Mouse (Mus musculus) right cerebral cortex, adult 2 months (tissue): Measurements from ENCODE around the gene Samhd1.

Source experiments
- DNase-seq, 2 experiments: peaks; one replicate each; pipeline ENCODE4 v3.0.0; 2021 to 2022; ENCODE audit warnings: low spot score in 2 of 2

Gene Samhd1

DNA sequence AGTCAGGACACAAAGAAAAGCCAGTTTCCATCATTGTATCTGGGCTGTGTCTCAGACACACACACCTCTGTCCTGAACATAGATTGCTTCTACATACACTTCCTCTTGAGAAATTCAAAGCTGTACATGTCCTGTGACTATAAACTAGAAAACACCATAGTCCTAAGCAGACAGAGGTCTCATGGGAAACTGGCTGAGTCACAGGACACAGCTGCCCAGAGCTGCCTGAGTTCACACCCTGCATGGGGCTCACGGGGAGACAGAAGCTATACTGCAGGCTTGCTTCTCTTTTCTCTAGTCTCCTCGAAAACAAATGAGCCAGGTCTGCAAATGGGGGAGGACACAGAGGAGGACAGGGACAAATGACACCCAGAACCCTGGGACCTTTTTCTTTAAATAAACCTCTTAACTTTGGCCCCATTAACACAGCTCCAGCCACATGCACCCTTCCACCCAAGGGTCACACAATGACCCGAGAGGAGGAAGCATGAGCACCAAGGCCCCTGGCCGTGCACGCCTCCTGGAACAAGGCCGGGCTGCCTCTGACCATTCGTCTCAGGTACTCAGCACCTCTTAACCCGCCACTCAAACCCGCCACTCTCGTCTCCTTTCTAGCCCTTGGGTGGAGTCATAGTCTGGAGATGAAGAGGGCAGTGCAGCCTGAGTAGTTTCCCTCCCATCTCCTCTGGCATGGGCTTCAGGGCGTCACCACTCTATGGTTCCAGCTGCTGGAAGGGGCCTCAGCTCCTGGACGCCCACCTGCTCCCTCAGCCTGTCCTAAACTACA lies 35.3 kb downstream of the Samhd1 start:
- no peak for DNase-seq

DNA sequence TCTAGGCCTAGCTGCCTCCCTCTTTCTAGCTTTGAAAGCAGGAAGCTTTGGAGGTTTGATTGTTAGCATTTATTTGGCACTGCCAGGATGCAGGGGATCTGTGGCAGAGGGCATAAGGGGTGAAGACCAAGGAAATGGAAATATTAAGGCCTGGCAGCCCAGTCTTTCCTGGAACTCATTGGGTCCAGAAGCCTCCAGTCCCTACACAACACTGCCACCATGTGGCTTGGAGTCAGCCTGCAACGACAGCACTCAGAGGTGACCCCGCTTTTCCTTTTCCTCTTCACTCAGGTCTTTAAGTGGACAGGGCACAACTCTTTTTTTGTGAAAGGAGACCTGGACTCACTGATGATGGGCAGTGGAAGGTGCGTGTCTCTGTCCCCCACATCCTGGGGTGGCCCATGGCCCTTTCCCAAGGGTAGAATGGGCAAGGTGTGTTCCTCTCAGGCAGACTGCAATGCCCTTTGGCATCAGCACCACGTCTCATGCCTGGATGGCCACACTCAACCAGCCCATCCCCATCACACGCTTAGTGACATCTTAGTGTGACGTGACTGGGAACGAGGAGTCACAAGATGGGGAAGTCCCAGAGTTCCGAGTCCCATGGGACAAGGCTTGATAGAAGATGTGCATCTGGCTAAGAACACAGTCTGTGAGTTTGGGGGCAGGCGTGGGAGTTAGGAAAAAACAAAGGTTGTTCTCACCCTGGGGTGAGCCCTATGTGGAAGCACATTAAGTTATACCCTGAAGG lies 39.9 kb downstream of the Samhd1 start:
- peak; percentile 76 to 81 for DNase-seq

DNA sequence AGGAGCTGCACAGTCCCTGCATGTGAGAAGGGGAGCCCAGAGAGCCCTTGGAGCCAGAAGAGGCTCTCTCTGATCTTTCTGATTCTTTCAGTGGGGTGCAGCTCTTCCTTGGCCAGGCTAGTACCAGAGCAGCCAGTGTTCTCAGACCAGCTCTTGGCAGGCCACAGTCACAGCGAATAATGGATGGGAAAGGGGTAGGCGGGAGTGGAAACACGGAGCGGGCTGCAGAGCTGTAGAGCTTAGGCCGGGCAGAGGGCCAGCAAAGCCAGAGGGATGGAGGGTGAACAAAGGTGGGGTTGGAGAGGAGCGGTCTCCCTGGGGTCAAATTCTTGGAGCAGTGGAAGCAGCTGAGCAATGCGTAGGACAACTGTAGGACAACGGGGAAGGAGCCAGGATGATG lies 43.0 kb downstream of the Samhd1 start:
- no peak for DNase-seq

DNA sequence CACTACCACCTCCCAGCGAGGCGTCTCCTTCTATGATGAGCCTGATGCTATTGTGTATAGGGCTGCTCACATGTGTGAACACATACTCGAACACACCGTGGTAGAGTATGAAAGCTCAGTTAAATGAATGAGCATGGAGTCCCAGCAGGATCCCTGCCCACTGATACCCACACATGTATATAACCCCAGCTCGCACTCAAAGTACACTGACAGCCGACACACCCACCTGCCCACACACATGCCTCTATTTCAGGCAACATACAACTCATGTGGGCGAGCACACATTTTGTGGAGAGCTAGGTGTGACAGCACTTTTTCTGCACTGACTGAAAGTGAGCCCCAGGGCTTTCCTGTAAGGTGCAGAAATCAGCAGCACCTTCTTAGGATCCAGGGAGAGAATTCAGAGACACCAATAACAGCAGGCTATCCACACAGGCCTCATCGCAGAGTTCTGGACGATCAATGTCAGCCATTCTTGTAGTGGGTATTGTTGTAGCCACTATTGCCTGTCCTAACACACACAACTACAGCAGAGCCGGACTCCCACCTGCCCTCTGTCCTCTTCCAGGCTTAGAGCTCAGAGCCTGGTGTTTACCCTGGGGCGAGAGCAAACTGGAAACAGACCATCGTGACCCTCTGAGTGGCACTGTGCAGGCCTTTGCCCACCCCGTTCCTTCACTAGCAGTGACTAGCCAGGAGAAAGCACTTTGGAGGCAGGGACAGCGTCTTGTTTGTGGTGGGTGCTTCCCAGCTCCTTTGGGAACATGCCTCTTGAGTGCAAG lies 47.3 kb downstream of the Samhd1 start:
- DNase-seq = peak; percentile 74 to 81

DNA sequence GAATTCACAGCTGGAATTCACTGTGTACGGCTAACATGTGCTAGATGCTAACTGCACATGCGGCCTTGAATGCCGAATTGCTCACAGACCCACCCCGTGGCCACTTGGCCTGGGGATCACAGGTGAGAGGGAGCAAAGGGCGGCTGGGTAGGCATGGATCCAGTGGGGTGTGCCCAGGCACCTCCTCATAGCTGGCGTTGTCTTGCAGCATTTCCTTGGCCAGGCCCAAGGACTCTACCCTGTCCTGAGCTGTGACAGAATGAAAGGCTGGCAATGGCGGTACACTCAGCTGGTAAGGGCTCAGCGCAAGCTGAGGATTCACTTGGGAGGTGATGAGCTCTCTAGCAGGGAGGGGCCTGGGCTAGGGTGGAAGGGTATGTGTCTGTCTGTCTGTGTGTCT lies 48.3 kb downstream of the Samhd1 start, which contains the start of gene Tldc2:
Gene Tldc2, plus strand, starts transcription at position 260 of the 400 bp plus-strand sequence.
- no peak for DNase-seq

DNA sequence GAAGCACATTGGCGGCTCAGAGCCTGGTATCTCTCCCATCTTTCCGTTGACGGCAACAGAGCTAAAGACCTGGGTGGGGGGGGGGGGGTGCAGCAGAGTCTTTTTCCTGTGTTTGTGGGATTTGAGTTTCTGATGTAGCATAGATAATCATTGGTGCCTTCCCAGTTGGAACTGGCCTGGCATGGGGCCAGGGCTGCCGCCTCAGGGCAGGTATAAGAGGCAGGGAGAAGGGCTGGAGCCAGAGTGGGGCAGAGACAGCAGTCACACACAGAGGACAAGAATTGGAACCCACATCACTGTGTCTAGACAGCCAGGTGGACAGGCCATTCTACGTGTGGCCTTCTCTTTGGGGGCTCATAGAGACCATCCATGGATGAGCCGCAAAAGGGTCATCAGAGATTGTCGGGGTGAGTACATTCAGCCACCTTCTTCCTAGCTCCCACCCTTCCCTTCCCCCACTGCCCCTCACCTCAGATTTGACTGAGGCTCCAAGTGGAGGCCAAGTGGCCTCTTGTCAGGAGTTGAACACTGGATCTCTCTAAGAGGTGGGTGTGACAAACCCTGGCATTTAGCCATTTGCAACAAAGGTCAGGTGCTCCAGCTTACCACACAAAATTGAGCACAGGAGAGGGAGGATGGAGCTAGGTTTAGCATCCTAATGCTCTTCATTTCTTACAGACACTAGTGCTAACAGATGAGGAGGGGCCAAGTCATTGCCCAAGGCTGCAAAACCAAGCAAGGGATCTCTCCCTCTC lies 50.1 kb downstream of the Samhd1 start:
- no peak for DNase-seq

DNA sequence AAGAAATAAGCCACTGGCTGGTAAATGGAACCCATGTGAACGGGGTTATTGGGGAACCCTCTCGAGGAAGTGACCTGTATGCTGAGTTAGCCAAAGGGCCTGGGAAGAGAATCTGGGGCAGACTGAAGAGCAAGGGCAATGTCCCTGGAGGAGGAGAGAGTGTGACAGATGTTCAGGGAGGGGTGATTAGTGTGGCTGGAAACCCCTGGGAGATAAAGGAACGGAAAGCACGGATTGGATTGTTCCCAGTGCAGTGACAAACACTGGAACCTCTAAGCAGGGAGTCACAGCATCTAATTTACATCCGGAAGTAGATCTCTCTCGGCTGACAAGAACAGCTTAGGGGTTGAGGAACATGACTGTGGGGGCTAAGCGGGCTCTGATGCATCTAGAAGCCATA lies 53.1 kb downstream of the Samhd1 start:
- no peak for DNase-seq

DNA sequence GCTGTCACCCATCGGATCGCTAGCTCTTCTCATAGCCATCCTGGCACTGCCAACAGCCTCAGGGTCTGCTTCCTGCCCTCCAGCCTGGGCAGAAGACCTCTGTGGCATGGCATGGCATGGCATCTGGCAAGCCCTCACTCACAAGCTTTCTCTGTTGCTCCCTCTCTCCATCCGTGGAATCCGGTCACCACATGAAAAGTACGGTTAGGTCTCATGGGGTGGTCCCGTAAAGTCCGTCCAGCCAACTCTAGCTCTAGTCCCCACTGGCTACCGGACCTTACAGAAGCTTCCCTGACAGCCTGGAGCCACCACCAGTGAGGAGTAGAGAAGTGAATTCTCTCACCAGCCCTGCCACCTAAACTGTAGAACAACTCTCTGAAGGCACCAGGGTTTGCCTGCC lies 53.7 kb downstream of the Samhd1 start:
- no peak for DNase-seq

DNA sequence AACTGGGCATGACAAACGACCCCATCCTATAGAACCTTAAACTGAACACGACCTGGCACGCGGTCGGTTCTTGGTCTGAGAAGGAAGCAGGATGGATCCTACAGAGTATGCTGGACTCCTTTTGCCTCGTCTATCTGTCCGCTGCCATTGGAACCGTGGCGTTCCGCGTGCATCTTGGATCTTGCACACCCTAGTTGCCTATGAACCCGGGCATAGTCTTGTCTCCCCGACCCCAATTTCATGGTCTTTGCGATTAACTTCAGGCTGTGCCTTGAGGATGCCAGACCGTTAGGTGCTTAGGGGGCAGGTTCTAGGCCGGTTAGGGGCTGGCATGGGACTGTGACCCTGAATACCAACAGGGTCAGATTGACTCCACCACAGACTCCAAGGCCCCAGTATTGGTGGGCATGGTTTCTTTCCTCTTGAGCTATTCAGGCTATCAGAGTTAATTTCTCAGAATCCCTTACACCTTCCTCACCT lies 55.3 kb downstream of the Samhd1 start:
- DNase-seq = no peak

DNA sequence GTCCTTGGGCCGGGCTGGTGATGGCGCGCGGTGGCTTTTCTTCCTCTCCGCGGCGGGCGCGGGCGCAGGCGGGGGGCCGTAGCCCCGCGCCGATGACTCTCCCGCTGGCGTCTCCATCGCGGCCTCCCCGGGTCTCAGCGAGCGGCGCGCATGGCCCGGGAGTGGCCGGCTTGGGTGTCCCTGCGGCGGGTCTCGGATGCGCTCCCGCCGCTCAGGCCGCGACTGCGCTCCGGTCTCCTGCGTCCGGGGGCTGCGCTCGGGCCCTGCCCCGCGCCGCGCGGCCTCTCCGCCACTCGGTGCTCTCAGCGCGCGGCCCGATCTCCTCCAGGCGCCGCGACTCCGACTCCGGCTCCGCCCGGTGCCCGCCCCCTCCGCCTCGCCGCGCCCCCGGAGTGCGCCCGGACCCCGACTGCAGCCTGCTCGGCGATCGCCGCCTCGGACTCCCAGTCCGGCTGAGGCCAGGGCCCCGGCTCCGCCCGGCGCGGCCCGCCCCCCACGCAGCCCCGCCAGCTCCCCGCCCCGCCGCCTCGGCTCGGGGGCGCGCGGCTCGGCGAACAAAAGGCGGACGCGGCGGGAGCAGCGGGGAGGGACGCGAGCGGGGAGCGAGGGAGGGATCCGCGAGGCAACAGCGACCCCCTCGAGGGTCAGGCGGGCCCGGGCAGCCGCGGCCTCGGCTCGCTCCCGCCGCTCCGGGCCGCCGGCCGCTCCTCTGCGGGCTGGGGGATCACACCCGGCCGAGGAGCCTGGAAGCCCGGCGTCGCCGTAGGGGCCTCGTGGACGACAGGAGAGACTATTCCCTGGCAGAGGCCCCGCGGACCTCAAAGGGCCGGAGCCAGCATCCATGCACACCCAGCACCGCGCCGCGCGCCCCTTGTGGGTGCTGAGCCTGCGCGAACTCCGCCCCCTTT lies 56.0 kb downstream of the Samhd1 start, which contains the start of gene Soga1:
Gene Soga1, minus strand, starts transcription at position 462 of the 908 bp plus-strand sequence.
- DNase-seq = peak; percentile 63 to 69

DNA sequence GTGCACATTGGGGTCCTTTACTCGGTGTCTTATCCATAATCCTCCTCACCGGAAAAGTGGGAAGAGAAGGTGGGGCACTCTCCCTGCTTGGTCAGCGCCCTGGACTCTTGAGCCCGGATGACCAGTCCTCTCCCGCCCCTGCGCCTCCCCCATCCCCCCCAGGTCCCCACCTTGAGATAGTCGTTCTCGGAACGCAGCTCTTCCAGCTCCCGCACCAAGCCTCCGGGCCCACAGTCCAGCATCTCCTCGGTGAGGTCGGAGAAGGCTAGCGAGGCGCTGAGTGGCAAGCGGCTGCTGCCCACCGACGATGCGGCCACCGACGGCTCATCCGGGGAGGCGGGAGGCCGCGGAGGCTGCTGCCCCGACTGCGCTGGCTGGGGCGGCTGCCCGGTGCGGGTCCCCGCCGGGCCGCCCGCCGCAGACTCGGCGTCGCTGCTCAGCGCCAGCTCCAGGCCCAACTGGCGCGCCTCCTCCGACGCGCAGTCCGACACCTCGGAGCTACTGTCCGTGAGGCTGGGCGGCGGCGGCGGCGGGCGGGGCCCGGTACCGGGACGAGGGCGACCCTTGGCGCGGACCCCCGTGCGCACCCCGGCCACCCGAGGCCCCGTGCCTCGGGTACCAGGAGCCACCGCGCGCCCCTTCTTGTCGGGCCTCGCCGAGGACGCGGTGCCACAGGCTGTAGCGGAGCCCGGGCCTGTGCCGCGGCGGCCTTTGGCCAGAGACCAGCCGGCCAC lies 56.8 kb downstream of the Samhd1 start:
- no peak for DNase-seq

DNA sequence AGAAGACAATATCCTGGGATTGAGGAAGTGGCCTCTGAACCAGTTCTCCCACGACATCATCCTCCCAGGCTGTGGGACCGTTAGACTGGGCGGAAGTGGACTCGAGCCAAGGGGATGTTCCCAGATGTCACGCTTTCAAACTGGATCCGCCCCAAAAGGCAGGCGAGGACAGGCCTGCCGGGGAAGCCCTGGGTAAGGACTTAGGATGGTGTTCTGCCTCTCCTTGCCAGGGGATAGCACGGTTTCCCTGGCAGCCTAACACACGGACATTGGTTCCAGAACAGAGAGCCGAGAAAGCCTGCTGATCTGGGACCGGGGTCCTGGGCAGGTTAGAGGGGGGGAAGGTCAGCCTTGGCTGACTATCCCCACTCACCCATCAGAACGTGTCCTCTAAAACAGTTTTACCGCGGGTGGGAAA lies 57.4 kb downstream of the Samhd1 start:
- peak; percentile 57 to 58 for DNase-seq

DNA sequence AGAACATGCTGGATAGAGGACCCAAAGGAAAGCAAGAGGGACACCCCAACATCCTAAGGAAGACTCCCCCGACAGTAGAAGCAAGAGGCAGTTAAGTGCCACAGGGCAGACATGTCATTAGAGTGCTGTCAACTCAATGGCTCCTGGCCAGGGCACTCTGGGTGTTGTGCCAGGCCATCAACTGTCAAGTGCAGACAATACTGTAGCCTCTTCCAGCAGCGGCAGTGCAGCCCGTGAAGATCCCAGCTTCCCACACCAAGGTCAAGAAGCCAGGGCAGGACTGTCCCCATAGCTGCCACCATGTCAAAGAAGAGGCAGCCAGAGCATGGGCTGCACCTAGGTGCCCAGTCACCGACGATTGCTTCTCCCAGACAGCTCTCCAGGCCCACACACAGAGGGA lies 57.9 kb downstream of the Samhd1 start:
- no peak for DNase-seq

DNA sequence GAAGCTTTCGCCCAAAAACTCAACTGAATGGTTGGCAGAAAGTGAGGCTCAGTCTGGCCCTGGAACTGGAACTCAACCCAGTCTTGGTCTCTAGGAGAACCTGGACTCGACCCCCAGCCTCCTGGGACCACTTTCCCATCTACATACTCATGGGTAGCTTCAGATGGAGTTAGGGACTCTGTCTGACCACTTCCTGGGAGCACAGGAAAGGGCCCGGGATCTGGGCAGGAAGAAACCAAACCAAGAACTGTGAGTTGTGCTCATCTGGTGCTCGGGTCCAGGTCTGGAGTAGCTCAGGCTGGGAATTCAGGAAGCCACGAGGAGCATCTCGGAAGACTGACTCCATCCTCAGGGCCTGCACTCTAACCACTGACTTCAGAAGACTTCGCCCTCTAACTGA lies 58.5 kb downstream of the Samhd1 start:
- no peak for DNase-seq

DNA sequence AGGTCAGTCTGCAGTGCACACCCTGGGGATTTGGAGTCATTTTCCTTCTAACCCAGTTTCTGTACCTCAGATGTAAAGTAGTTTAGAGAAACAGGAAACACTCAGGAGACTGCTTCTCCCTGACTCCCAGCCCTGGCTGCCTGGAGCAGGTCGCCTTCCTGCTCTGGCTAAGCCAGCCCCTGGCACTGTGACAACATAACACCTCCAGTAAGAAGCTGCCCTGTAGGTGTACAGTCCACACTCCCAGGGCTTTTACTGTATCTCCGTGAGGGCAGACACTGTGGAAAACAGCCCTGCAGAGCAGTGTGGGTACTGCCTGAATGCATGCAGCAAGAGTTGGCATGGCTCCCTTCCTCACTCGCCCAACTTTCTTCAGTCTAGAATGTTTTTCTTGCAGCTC lies 59.4 kb downstream of the Samhd1 start:
- DNase-seq = no peak

DNA sequence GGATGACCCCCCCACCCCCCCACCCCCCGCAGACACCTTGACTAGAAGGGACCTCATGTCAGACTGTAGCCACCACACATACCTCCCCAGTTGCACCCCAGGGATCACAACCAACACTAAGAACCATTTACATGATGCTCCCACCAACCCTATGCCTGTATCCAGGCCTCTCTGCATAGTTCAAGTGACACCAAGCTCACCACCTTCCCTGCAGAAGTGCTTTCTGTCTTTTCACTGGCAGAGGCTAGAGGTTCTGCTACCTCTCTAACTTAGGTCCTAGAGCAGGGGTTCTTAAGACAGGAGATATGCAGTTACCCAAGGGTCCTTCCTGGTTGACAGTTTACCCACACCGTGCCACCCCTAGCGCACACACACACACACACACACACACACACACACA lies 59.8 kb downstream of the Samhd1 start:
- no peak for DNase-seq

DNA sequence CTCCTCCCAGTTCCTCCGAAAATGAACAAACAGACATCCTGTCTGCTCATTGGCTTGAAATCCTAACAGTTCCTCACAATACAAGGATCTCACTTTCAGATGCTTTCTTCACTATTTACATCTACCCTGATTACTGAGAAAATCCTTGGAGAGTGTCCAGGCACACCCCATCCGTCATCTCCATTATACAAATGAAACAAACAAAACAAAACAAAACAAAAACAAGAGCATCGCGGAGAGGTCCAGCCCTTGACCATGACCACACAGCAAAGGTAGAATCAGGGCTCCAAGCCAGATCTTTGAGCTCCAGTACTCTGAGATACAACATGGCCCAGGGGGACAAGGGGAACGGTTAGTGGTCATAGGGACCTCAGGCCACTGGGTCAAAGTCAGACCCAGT lies 60.3 kb downstream of the Samhd1 start:
- no peak for DNase-seq

DNA sequence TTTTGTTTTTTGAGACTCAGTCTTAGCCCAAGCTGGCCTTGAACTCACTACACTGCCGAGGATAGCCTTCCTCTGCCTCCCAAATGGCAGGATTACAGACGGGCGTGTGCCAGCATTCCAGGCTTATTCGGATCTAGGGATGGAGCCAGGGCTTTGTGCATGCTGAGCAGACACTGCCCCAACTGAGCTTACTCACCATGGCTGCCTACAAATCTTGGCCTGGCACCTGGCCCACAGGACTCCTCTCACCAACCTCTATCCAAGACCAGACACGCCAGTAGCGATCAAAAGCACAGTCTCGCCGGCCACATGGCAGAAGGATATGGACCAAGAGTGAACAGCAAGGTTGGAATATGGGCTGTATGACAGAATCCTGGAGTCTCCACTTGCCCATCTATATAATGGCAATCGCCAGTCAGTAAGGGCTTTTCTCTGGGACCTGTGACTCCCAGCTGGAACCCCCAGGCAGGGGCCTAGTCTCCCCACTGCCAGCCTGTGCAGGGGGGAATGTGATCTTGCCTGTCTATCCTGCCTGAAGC lies 60.8 kb downstream of the Samhd1 start:
- DNase-seq = no peak

DNA sequence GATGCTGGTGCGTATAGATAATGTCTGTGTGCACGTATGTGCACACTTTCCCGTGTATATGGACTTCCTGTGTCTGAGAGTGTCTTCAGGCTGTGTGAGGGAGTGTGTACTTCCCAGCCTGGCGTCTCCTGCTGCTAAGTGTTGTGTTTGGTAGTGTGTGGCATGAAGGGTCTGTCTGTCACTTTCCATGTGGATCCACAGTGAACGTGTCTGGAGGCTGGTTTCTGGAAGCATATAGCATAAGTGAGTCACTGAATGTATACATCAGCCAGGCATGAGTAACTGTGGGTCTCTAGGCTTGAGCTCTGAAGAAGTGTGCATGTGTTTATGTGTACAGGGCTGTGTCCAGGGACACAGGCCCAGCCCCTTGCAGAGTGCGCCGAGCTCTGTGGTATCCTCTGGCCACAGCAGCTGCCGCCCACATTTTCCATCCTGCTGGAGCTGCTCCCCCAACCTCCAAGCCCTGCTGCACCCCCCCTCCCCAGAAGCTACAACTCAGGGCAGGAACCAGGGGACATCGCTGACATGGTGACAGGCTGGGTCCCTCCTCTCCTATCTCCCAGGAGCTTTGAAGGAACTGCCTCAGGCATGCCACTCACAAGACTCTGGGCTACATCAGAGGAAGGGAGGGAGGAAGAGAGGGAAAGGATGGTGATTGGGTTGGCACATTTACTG lies 61.5 kb downstream of the Samhd1 start:
- DNase-seq = no peak
